Mouse (Mus musculus): ENCODE measurements around the gene Panx2. TPM values are rescaled to one million over a fixed set of nuclear protein-coding genes. Genes with fewer than 3 reads are reported as not detected.
A peak's percentile ranks its signal among the peaks of the same experiment; 100 is the strongest.

Panx2 gene
- total RNA-seq, 2 experiments from 2014 or later = 159 to 177 TPM

DNA sequence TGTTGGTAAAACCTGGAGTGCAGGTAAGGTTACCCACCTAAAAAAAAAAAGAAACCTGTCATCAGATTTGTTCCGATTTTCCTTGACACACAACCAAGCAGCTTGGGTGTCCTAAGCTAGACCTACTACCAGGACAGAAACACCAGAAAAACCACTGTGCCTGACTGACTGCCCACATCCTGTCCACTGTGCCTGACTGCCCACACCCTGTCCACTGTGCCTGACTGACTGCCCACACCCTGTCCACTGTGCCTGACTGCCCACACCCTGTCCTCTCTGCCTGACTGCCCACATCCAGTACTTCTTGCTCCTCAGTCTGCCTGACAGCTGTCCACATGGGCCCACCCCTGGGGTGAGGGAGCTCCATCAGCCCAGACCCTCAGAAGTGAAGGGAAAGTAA is 47.4 kb downstream of the Panx2 start:
- Histone ChIP-seq H3K27ac (no peak overlapping the region), H3K4me3 (no peak overlapping the region)
- no peak for DNase-seq (ENCODE audit: low spot score in 2 of 2)
- no peak for TF ChIP-seq CTCF (conservative IDR thresholded peaks at IDR 0.05)

DNA sequence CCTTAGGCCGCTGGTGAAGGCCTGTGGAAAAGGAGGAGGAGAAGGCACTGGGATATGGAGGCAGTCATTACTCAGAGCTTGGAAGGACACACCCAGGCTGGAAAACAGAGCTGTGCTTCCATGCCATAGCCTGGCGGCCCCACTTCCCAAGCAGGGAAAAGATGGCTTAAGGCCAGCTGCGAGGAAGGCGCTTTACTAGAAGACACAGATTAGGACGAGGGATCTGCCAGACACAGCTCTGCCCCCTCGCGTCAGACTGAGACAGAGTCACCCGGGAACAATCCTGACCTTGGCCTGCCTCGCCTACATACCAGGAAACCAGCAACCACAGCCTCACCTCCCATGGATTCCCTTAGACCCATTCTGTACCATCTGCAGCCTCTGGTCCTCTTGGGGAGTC is 50.6 kb downstream of the Panx2 start:
- no peak overlapping the region for H3K27ac ChIP-seq
- no peak for DNase-seq (ENCODE audit: low spot score in 2 of 2)
- TF ChIP-seq CTCF (conservative IDR thresholded peaks at IDR 0.05) = peak; percentile 44
- no peak overlapping the region for H3K4me3 ChIP-seq

DNA sequence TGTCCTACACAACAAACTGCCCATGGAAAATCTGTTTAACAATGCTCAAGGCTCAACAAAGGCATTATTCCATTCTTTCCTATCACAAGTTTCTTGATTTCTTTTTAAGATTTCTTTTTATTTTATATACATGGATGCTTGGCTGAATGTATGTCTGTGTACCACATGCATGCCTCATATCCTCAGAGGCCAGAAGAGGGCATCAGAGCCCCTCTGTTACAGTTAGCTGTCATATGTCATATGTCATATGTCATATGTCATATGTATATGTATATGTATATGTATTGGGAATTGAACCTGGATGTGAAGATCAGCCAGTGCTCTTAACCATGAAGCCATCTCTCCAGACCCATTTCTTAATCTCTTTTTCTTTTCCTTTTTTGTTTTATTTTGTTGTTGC is 58.5 kb downstream of the Panx2 start:
- no peak overlapping the region for H3K4me3 ChIP-seq
- TF ChIP-seq CTCF (conservative IDR thresholded peaks at IDR 0.05) = peak; percentile 65
- DNase-seq (ENCODE audit: low spot score in 2 of 2) = no peak
- no peak overlapping the region for H3K27ac ChIP-seq

DNA sequence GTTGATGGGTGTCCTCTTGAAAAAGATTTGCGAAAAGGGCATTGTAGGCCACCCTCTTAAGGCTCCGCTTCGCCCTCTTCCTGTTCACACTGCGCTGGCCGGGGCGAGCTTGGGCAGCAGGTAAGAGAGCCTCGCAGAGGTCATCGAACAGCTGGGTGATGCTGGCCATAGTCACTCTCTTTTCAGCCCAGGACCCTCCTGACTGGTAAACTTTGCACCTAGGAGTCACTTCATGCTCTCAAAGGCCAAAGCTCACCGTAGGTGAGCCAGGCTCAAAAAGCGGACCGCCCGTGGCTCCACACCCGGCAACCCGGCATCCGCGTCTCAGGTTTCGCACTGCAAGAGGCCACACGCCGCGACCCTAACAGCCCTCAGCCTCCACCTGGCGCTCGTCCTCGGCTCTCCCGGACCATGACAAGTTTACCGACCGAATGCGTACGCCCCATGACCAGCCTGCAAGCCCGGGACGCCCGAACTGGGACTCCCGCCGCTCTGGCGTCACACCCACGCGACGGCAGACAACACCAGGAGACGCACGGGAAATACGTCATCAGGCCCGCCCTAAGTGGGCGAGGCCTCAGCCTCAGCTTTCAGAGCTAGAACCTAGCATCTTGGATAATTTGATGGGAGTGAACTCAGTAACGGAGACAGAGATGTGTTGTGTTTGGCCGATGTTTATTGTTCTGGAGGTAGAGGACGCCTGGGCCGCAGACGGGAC is 63.3 kb downstream of the Panx2 start, which contains the start of gene Tubgcp6:
Gene Tubgcp6, minus strand, starts transcription at position 464 of the 718 bp plus-strand sequence.
- H3K27ac ChIP-seq = peak within 1 kb of the TSS; percentile 90
- H3K4me3 ChIP-seq = peak within 1 kb of the TSS; percentile 64
- peak; percentile 95 to 96 for DNase-seq (ENCODE audit: low spot score in 2 of 2)
- TF ChIP-seq CTCF (conservative IDR thresholded peaks at IDR 0.05) = no peak

Other genes starting within 250 kb of the Panx2 start
- 10 to 100 TPM; 10.1 to 13.3 TPM for gene Alg12, start 240.4 kb upstream of the Panx2 start, total RNA-seq (2021)
- gene Creld2, start 240.1 kb upstream of the Panx2 start, total RNA-seq (2021) = 10 to 100 TPM; 21.4 to 26.5 TPM
- 10 to 100 TPM; 29.9 to 37.9 TPM for gene Pim3, start 197.5 kb upstream of the Panx2 start, total RNA-seq (2021)
- 1 to 10 TPM; 1.5 to 2.0 TPM for gene Ttll8, start 105.3 kb upstream of the Panx2 start, total RNA-seq (2021)
- gene Mlc1, start 80.7 kb upstream of the Panx2 start, total RNA-seq (2021) = 100 to 1,000 TPM; 114 to 116 TPM
- not detected for gene Mov10l1, start 76.8 kb upstream of the Panx2 start, total RNA-seq (2021)
- gene Trabd, start 15.4 kb downstream of the Panx2 start, total RNA-seq (2021) = 10 to 100 TPM; 21.4 to 24.2 TPM
- gene Selenoo, start 29.4 kb downstream of the Panx2 start, total RNA-seq (2021) = 10 to 100 TPM; 21.2 to 22.0 TPM
- 10 to 100 TPM; 31.0 to 31.5 TPM for gene Tubgcp6, start 63.4 kb downstream of the Panx2 start, total RNA-seq (2021)
- 10 to 100 TPM; 16.3 to 17.9 TPM for gene Hdac10, start 69.0 kb downstream of the Panx2 start, total RNA-seq (2021)
- 1 to 10 TPM; 4.4 to 5.6 TPM for gene Mapk12, start 81.0 kb downstream of the Panx2 start, total RNA-seq (2021)
- 10 to 100 TPM; 21.6 to 25.8 TPM for gene Mapk11, start 89.9 kb downstream of the Panx2 start, total RNA-seq (2021)
- gene Plxnb2, start 121.1 kb downstream of the Panx2 start, total RNA-seq (2021) = 10 to 100 TPM; 49.7 to 59.1 TPM
- gene Dennd6b, start 136.8 kb downstream of the Panx2 start, total RNA-seq (2021) = 10 to 100 TPM; 39.6 to 41.5 TPM
- gene Ppp6r2, start 151.8 kb downstream of the Panx2 start, total RNA-seq (2021) = 100 to 1,000 TPM; 170 to 172 TPM